Mouse (Mus musculus) brain, embryonic 14.5 days (tissue): ENCODE measurements at regions not wholly inside any gene's neighbourhood (a gene's known extent, or its start where the extent isn't known, plus 50 kb on each side); places are given as distances from the start of the nearest gene placed in this dataset.

ENCODE experiments used
- CTCF ChIP-seq: fragments of 200-500 bp; IDR thresholded peaks from 2 replicates; pipeline ENCODE4 v1.5.1; 2012; ENCODE audit warnings: inconsistent platforms, mild to moderate bottlenecking, moderate library complexity, borderline replicate concordance; ENCODE audit not compliant: insufficient read depth, insufficient read length; ENCODE audit errors: extremely low read depth
- POLR2A ChIP-seq: fragments of 200-500 bp; IDR thresholded peaks from 2 replicates; pipeline ENCODE4 v1.6.1; 2012; ENCODE audit warnings: mild to moderate bottlenecking, inconsistent platforms, borderline replicate concordance; ENCODE audit not compliant: poor library complexity, insufficient read depth, insufficient read length, severe bottlenecking; ENCODE audit errors: extremely low read depth

DNA sequence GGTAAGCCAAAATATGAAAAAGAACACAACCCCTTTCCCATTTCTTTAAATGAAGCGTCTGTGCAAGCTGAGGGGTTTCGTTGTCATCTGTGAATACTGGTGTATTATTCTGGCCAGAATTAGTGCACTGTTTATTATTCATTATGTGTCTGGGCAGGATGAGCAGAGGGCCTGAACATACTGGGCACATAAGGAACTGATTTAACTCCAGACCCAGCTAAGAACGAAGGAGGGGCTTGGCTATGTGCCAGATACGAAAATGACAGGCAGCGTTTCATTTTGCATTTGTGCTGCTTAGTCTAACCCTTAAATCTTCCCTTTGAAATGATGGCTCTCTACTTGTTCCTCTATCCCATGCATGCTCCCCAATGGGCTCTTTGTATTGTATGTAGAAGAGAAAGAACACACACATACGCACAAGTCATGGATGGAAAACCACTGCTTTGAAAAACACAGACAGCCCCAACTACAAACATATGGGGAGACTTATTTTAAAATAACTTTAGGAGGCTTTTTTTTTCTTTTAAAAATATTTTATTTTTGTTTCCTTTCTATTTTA lies 213.4 kb upstream of the Dcn start:
- no peak for TF ChIP-seq CTCF
- no peak for TF ChIP-seq POLR2A
